Mouse (Mus musculus) limb, embryonic 10.5 days (tissue): ENCODE results near the gene BC117090. TPM values are rescaled to one million over a fixed set of nuclear protein-coding genes. Genes with fewer than 3 reads are reported as not detected.
"Not testable (repeated sequence)": the region's sequence is repeated elsewhere in the genome, so short reads cannot be mapped to it uniquely, and the experiment has no call there.

ENCODE experiments used
- DNase-seq: peaks from one replicate; pipeline ENCODE4 v3.0.0-alpha.2; 2017; ENCODE audit warnings: low spot score
- H3K27ac ChIP-seq: fragments of 300-500 bp; sonication (generic); 2 replicates; pipeline ENCODE4 v1.5.1; 2016; ENCODE audit warnings: mild to moderate bottlenecking
- H3K27me3 ChIP-seq: fragments of 300-500 bp; sonication (generic); 2 replicates; pipeline ENCODE4 v1.6.1; 2016; ENCODE audit warnings: low read depth, mild to moderate bottlenecking; ENCODE audit not compliant: poor library complexity, severe bottlenecking
- H3K36me3 ChIP-seq: fragments of 300-500 bp; sonication (generic); 2 replicates; pipeline ENCODE4 v1.6.1; 2016; ENCODE audit warnings: mild to moderate bottlenecking, moderate library complexity
- H3K4me1 ChIP-seq: fragments of 300-500 bp; sonication (generic); 2 replicates; pipeline ENCODE4 v1.6.1; 2016
- H3K4me3 ChIP-seq: fragments of 300-500 bp; sonication (generic); 2 replicates; pipeline ENCODE4 v1.5.1; 2016; ENCODE audit warnings: mild to moderate bottlenecking, moderate library complexity
- H3K9me3 ChIP-seq: fragments of 300-500 bp; sonication (generic); replicated peaks from 2 replicates; pipeline ENCODE4 v1.6.1; 2016; ENCODE audit warnings: mild to moderate bottlenecking
- WGBS: fragments of 180-500 bp; shearing (Covaris S2); methylation state at CpG from one replicate; pipeline ENCODE4 v1.1.7; 2016; 5-methylcytosine and 5-hydroxymethylcytosine counted together
- polyA plus RNA-seq: library from polyadenylated mRNA; unstranded; fragments of >200 nt; fragmentation: Nextera tagmentation; extraction: Ambion mirVana; gene quantifications from 2 replicates; pipeline ENCODE4 v1.2.1, GENCODE M21; 2016

BC117090 gene
- not detected in 2 replicates for polyA plus RNA-seq

DNA sequence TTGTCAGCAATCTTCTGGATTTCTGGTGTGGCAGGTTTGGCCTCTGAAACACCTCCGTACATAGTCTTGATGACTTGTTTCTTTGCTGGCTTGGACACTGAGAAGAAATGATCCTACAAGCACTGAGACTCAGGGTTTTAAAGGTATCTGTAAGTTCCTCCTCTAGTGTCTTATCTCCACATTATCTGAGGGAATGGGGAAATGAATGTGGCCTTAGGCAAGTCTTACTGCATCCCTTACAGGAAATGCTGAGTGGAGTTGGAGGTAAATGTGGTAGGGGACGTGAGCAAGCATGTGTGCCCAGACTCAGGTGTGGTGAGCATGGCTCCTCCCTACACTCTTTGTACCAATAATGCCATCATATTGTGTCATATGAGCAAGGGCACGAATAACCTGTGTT is at the start of gene BC117090:
BC117090 (minus strand) TSS at position 101 of the 400 bp plus-strand sequence.
- Histone ChIP-seq H3K4me3 (no peak within 1 kb of the TSS), H3K9me3 (no peaks in the 10 kb centered on the region), H3K27me3 (no peaks in the 10 kb centered on the region), H3K4me1 (no peaks in the 10 kb centered on the region), H3K36me3 (no peaks in the 10 kb centered on the region), H3K27ac (no peak within 1 kb of the TSS)
- no peak for DNase-seq
- 83% methylated on average over 3 of the region's 3 CpGs for WGBS

DNA sequence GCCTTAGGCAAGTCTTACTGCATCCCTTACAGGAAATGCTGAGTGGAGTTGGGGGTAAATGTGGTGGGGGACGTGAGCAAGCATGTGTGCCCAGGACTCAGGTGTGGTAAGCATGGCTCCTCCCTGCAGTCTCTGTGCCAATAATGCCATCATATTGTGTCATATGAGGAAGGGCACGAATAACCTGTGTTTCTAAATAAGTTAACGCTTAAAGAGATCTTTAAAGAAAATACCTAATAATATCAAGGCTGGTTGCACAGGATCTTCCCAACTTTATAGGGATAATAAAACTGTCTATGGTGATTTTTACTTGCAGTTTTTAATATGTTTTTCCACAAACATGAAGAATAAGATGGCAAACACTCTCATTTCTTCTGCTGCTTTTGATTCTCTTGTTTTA is 33.5 kb upstream of the BC117090 start, which contains the start of gene BC100530:
BC100530 (minus strand) TSS at position 101 of the 400 bp plus-strand sequence.
- H3K27me3 ChIP-seq, DNase-seq, H3K4me3 ChIP-seq, H3K9me3 ChIP-seq, H3K36me3 ChIP-seq, H3K4me1 ChIP-seq, H3K27ac ChIP-seq: not testable (repeated sequence)
- 92% methylated on average over 3 of the region's 3 CpGs for WGBS

DNA sequence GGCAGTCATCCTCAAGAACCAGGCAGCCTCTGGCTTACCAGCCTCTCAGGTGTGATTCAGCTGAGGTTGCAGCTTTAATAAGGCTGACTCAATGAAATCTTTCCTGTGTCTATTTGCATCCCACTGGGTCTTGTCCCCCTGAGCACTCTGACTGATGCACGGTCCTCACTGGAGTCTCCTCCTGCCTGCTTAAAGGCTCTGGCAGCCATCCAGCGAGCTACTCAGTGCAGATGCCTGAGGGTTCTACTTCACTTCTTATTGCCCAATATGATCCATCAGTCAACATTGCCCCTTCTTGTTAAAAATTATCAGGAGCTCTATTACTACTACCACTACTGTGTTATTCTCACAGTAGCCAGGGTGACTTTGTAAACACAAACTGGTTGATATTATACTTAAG is 3.0 kb upstream of the BC117090 start:
- Histone ChIP-seq H3K4me3 (no peak overlapping the region), H3K9me3 (no peaks in the 10 kb centered on the region), H3K4me1 (no peaks in the 10 kb centered on the region), H3K36me3 (no peaks in the 10 kb centered on the region), H3K27me3 (no peaks in the 10 kb centered on the region), H3K27ac (no peak overlapping the region)
- WGBS, result 81% methylated on average over 2 of the region's 2 CpGs
- no peak for DNase-seq

DNA sequence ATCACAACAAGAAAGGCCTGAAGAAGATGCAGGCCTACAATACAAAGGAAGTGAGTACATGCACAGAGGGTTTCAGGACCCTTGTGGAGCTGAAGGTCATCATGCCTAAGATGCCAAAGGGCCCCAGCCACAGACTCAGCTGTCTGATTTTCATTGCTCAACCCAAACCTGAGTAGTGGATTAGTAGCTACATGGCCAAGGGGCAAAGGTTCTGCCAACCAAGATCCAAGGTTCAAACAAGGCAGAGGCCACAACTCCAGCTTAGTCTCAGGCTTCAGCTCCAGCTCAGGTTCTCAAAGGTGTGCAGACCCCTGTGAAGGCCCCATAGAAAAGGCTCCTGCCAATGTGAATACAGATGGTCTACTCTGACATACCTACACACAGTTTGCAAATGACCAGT is 14.8 kb downstream of the BC117090 start:
- H3K27me3 ChIP-seq, result no peaks in the 10 kb centered on the region
- H3K4me1 ChIP-seq, result no peaks in the 10 kb centered on the region
- no peaks in the 10 kb centered on the region for H3K36me3 ChIP-seq
- H3K4me3 ChIP-seq, result no peak overlapping the region
- DNase-seq, result no peak
- no peak overlapping the region for H3K27ac ChIP-seq
- no peaks in the 10 kb centered on the region for H3K9me3 ChIP-seq

DNA sequence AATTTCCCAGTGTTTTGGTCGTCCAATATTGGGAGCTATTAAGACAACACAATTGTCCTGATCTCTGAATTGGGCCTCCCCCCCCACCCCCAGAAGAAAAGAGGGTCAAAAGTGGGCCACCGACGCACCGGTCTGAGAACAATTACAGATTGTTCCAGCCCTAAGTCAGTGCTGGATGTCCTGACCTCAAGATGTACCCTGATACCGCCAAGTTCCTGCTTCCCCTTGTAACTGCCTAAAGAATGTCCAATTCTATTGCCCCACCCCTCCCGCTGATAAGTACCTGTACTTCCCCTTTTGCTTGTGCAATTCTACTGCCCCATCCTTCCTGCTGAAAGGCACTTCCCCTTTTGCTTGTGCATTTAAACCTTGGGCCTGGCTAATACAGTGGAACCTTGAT is 18.0 kb downstream of the BC117090 start:
- not testable (repeated sequence) for H3K9me3 ChIP-seq, H3K36me3 ChIP-seq, H3K4me3 ChIP-seq

DNA sequence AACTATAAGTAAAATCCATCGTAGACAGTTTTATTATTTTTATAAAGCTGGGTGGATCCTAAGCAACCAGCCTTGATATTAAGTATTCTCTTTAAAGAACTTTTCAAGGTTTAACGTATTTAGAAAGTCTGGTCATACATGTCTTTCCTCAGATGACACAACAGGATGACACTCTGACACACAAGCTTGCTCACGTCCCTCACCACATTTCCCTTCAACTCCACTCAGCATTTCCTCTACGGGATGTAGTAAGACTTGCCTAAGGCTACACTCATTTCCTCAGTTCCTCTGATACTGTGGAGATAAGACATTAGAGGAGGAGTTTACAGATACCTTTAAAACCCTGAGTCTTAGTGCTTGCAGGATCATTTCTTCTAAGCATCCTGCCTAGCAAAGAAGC is 26.5 kb downstream of the BC117090 start:
- no peaks in the 10 kb centered on the region for H3K9me3 ChIP-seq
- no peak for DNase-seq
- 80% methylated on average over 4 of the region's 4 CpGs for WGBS
- no peaks in the 10 kb centered on the region for H3K4me1 ChIP-seq
- no peaks in the 10 kb centered on the region for H3K27me3 ChIP-seq
- H3K36me3 ChIP-seq, result no peaks in the 10 kb centered on the region
- H3K4me3 ChIP-seq, result no peak overlapping the region
- H3K27ac ChIP-seq, result no peak overlapping the region

More for the DNA sequence above, 18.0 kb downstream of the BC117090 start:
- H3K27ac ChIP-seq, H3K4me1 ChIP-seq, H3K27me3 ChIP-seq, DNase-seq: not testable (repeated sequence)
- WGBS, result 84% methylated on average over 6 of the region's 6 CpGs

DNA sequence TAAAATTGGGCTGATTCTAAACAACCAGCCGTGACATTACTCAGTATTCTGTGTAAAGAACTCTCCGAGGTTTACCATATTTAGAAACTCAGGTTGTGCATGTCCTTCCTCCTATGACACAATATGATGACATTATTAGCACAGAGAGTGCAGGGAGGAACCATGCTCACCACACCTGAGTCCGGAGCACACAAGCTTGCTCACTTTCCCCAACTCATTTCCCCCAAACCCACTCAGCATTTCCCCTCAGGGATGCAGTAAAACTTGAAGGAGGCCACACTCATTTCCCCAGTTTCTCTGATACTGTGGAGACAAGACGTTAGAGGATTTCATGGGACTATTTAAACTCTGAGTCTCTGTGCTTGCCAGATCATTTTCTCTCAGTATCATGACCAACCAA is 45.0 kb downstream of the BC117090 start:
- H3K4me1 ChIP-seq, result no peaks in the 10 kb centered on the region
- H3K36me3 ChIP-seq, result no peaks in the 10 kb centered on the region
- H3K27me3 ChIP-seq, result no peaks in the 10 kb centered on the region
- no peak overlapping the region for H3K4me3 ChIP-seq
- no peak overlapping the region for H3K27ac ChIP-seq
- no peak for DNase-seq
- 81% methylated on average over 4 of the region's 4 CpGs for WGBS
- H3K9me3 ChIP-seq, result no peaks in the 10 kb centered on the region

DNA sequence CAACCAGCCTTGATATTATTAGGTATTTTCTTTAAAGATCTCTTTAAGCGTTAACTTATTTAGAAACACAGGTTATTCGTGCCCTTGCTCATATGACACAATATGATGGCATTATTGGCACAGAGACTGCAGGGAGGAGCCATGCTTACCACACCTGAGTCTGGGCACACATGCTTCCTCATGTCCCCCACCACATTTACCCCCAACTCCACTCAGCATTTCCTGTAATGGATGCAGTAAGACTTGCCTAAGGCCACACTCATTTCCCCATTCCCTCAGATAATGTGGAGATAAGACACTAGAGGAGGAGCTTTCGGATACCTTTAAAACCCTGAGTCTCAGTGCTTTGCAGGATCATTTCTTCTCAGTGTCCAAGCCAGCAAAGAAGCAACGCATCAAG is 57.3 kb downstream of the BC117090 start, which contains the start of gene Stfa1:
Stfa1 (plus strand) TSS at position 156 of the 400 bp plus-strand sequence.
- H3K27me3 ChIP-seq, H3K27ac ChIP-seq, H3K4me3 ChIP-seq, H3K9me3 ChIP-seq, H3K36me3 ChIP-seq, H3K4me1 ChIP-seq, DNase-seq: not testable (repeated sequence)
- 90% methylated on average over 4 of the region's 4 CpGs for WGBS

Other genes with a start within 250 kb of the BC117090 start
- 0.13 TPM in 1 of 2 replicates, not detected in the other for gene Csta1, start 203.1 kb downstream of the BC117090 start, polyA plus RNA-seq
- not detected in 2 replicates for gene Stfa2l1, start 177.5 kb downstream of the BC117090 start, polyA plus RNA-seq
- gene Gm5483, start 150.1 kb downstream of the BC117090 start, polyA plus RNA-seq, result not detected in 2 replicates
- gene Gm5416, start 123.9 kb downstream of the BC117090 start, polyA plus RNA-seq, result not detected in 2 replicates
- 0.49 TPM in 1 of 2 replicates, not detected in the other for gene 2010005H15Rik, start 112.9 kb downstream of the BC117090 start, polyA plus RNA-seq
- gene Stfa1, start 57.4 kb downstream of the BC117090 start, polyA plus RNA-seq, result 0.35 and 1.7 TPM in 2 replicates
- 0.38 TPM in 1 of 2 replicates, not detected in the other for gene BC100530, start 33.4 kb upstream of the BC117090 start, polyA plus RNA-seq
- not detected in 2 replicates for gene Stfa2, start 74.1 kb upstream of the BC117090 start, polyA plus RNA-seq
- not detected in 2 replicates for gene Stfa3, start 121.1 kb upstream of the BC117090 start, polyA plus RNA-seq
- gene Casr, start 227.8 kb upstream of the BC117090 start, polyA plus RNA-seq, result 0.13 and 0.14 TPM in 2 replicates